Comparison of ENCODE assay signal across 17 mouse cellular contexts in the genomic region with DNA sequence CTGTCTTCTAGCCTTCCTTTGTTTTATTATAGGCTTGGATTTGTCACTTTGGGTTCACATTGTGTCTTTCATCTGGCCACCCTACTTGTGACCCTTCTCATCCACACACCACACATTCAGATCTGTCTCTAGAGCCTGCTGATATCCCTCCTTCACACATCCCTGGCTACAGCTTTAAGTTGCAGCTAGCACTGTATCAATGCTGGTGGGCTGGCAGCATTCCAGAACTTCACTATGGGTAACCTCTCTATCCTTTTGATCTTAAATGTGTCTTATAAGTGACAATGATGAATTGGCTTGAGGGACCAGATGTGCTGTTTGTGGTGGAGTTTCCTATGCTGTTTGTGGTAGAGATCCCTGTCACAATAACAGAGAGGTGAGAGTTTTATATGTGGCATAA.
DNase-seq lines count a peak whose midpoint lies in the region; ATAC-seq lines count a peak whose summit lies in the region.
"Had no signal": no experiment of that assay in that cellular context is flagged by ENCODE, and none has a peak within 500 bp of the region (broad histone marks: within the 10 kb centered on the region; RNA-seq: fewer than 3 reads in every experiment).

No protein-coding gene starts in this region.

- no peak for ATAC-seq in embryonic facial prominence, embryonic 14.5 days (ENCODE audit: low read depth)
- peak; percentile 42; the same call in 1 of the 2 replicates for ATAC-seq in lung, embryonic 15.5 days (ENCODE audit: borderline replicate concordance, extremely low read depth, low FRiP score, low TSS enrichment)

- H3K4me1 ChIP-seq in embryonic facial prominence, embryonic 14.5 days (ENCODE audit: control insufficient read depth, insufficient read depth, low read length) = no peaks in the 10 kb centered on the region
- no peaks in the 10 kb centered on the region for H3K4me1 ChIP-seq in embryonic facial prominence, embryonic 10.5 days
- H3K4me1 ChIP-seq in lung, embryonic 15.5 days = no peaks in the 10 kb centered on the region
- H3K4me1 ChIP-seq: forebrain, embryonic 12.5 days; hindbrain, embryonic 10.5 days; limb, embryonic 15.5 days; liver, embryonic 15.5 days had no signal

- H3K27ac ChIP-seq in embryonic facial prominence, embryonic 14.5 days (replicated peaks; ENCODE audit: low read depth, low read length) = no peak overlapping the region
- H3K27ac ChIP-seq in embryonic facial prominence, embryonic 10.5 days (replicated peaks) = no peak overlapping the region
- no peak overlapping the region for H3K27ac ChIP-seq in lung, embryonic 15.5 days
- H3K27ac ChIP-seq: forebrain, embryonic 12.5 days; hindbrain, embryonic 10.5 days; limb, embryonic 15.5 days; liver, embryonic 15.5 days; midbrain, embryonic 10.5 days had no signal

- no peak overlapping the region for H3K9ac ChIP-seq in embryonic facial prominence, embryonic 14.5 days (ENCODE audit: low read depth, low read length)
- no peak overlapping the region for H3K9ac ChIP-seq in lung, embryonic 15.5 days
- H3K9ac ChIP-seq: forebrain, embryonic 12.5 days; limb, embryonic 15.5 days; liver, embryonic 15.5 days had no signal

- H3K9me3 ChIP-seq in embryonic facial prominence, embryonic 14.5 days (ENCODE audit: control insufficient read depth, low read length) = no peaks in the 10 kb centered on the region
- H3K9me3 ChIP-seq in embryonic facial prominence, embryonic 10.5 days = no peaks in the 10 kb centered on the region
- H3K9me3 ChIP-seq in lung, embryonic 15.5 days = no peaks in the 10 kb centered on the region
- H3K9me3 ChIP-seq: forebrain, embryonic 12.5 days; hindbrain, embryonic 10.5 days; limb, embryonic 15.5 days; liver, embryonic 15.5 days; midbrain, embryonic 10.5 days had no signal

- peak; percentile 40 for DNase-seq in embryonic facial prominence, embryonic 14.5 days (ENCODE audit: low spot score)
- no peak for DNase-seq in embryonic facial prominence, embryonic 10.5 days (ENCODE audit: low spot score)
- no peak for DNase-seq in lung, postnatal 25 days (ENCODE audit: low spot score)
- DNase-seq in MN1 (ENCODE audit: low spot score) = peak; percentile 40
- peak; percentile 52 for DNase-seq in forelimb bud, embryonic 11.5 days (ENCODE audit: low read depth, low spot score)
- DNase-seq in testis, postnatal 14 days (ENCODE audit: low spot score) = no peak
- no peak for DNase-seq in right cerebral cortex, adult 18-20 months
- DNase-seq: cerebellum, adult 8-10 months; gastrocnemius, postnatal 25 days; kidney, adult 11 months; lung, postnatal 4 days had no signal

- H3K4me2 ChIP-seq in embryonic facial prominence, embryonic 14.5 days (ENCODE audit: low read depth, low read length) = no peak overlapping the region
- no peak overlapping the region for H3K4me2 ChIP-seq in lung, embryonic 15.5 days
- H3K4me2 ChIP-seq: forebrain, embryonic 12.5 days; limb, embryonic 15.5 days; liver, embryonic 15.5 days had no signal

- no peak overlapping the region for H3K4me3 ChIP-seq in embryonic facial prominence, embryonic 14.5 days (ENCODE audit: low read depth, low read length)
- H3K4me3 ChIP-seq in embryonic facial prominence, embryonic 10.5 days = no peak overlapping the region
- H3K4me3 ChIP-seq in lung, embryonic 15.5 days = no peak overlapping the region
- H3K4me3 ChIP-seq: forebrain, embryonic 12.5 days; hindbrain, embryonic 10.5 days; limb, embryonic 15.5 days; liver, embryonic 15.5 days; midbrain, embryonic 10.5 days had no signal

- H3K36me3 ChIP-seq in embryonic facial prominence, embryonic 14.5 days (ENCODE audit: control insufficient read depth, insufficient read depth, low read length) = no peaks in the 10 kb centered on the region
- H3K36me3 ChIP-seq in embryonic facial prominence, embryonic 10.5 days (replicated peaks) = no peaks in the 10 kb centered on the region
- no peaks in the 10 kb centered on the region for H3K36me3 ChIP-seq in lung, embryonic 15.5 days
- H3K36me3 ChIP-seq: forebrain, embryonic 12.5 days; hindbrain, embryonic 10.5 days; limb, embryonic 15.5 days; liver, embryonic 15.5 days; midbrain, embryonic 10.5 days had no signal

- H3K27me3 ChIP-seq in embryonic facial prominence, embryonic 14.5 days (replicated peaks; ENCODE audit: control insufficient read depth, insufficient read depth, low read length) = no peaks in the 10 kb centered on the region
- H3K27me3 ChIP-seq in embryonic facial prominence, embryonic 10.5 days (replicated peaks; ENCODE audit: low read depth, poor library complexity, severe bottlenecking) = no peaks in the 10 kb centered on the region
- H3K27me3 ChIP-seq in lung, embryonic 15.5 days = no peaks in the 10 kb centered on the region
- H3K27me3 ChIP-seq: forebrain, embryonic 12.5 days; limb, embryonic 15.5 days; liver, embryonic 15.5 days had no signal

Comparison
In these comparisons a context has a peak if more than half of its experiments do, and no peak if none do; other contexts are left out.
1. DNase-seq: peak in embryonic facial prominence, embryonic 14.5 days (single experiment), MN1 (single experiment) and forelimb bud, embryonic 11.5 days (single experiment); none in embryonic facial prominence, embryonic 10.5 days (single experiment), lung, postnatal 25 days (single experiment), testis, postnatal 14 days (single experiment) and right cerebral cortex, adult 18-20 months (single experiment).